Mouse (Mus musculus): ENCODE measurements around the gene Cacna2d4. TPM values are rescaled to one million over a fixed set of nuclear protein-coding genes. Genes with fewer than 3 reads are reported as not detected.

Cacna2d4 gene
- total RNA-seq, 2 experiments from 2014 or later, result 0.38 to 0.84 TPM

DNA sequence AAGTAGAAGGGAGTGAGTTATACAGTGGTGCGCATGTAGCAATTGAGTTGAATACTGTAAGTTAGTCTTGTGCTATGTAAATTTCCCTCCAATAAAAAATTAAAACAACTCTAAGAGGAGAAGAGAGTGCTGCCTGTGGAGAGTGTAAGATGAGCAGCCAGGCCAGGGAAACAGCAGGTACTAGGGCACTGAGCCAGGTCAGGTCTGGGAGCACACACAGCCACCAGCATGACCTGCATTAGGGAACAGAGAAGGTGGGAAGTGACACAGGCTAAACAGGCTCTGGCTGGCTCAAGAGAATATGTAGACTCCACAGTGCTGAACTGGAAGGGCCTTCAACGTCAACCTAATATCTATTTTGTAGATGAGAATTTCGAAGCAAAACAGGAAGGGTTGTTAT lies 65.0 kb downstream of the Cacna2d4 start:
- ATAC-seq (replicated peaks; ENCODE audit: low FRiP score, poor library complexity, severe bottlenecking), result no peak

DNA sequence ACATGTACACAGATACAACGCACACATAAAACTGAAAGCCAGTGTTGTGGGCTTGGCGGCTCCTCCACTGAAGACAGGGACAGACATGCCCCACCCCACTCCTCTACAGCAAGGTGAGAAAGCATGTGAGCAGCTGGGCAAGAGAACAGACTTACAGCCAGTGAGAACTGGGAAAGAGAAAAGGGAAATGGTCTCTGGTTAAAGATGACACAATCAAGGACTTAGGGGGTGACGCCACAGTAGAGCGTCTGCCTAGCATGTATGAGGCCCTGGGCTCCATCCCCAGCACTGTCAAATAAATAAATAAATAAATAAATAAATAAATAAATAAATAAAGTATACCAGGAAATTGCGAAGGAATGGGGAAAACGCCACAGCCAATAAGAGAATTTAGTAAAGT lies 67.0 kb downstream of the Cacna2d4 start:
- no peak for ATAC-seq (replicated peaks; ENCODE audit: low FRiP score, poor library complexity, severe bottlenecking)

DNA sequence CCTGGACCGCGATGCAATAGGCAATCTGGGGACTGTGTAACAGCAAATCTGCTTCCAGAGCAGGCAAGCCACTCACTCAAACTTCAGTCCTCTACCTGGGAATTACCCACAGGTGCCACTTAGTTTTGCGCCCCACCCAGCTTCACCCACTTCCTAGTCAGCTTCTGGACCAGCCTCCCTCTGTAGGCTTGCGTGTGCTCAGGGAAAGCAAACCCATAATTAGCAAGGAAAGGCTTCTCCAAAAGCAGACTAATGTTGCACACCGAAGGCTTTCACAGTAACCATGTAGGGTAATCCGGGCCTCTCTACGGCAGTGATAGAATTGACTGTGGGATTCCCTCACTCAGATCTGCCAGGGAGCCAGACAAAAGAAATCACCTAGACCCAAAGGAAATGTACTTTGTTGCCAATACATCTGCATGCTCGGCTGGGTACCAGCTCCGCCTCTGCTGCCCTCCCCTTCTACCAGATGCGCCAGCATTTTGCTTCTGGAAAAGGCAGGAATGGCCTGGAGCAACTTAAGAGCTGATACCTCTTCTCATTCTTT lies 71.6 kb downstream of the Cacna2d4 start:
- ATAC-seq (replicated peaks; ENCODE audit: low FRiP score, poor library complexity, severe bottlenecking), result no peak

DNA sequence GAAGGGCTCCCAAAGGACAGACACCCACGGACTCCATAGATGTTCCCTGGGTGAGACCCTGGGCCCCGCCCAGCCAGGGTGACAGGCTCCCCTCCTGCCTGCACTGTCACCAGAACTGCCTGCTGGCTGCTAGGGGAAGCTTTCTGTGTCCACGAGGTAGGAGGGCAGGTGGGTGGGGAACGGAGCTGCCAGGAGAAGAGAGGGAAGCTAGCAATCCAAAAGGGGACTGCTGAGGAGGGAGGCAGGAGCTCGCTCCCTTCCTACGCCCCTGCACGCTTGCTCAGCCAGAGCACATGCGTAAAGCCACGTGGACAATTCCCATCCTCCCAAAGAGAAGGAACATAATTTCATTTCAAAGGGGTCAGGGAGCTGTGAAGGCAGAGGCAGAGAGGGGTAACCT lies 73.8 kb downstream of the Cacna2d4 start:
- no peak for ATAC-seq (replicated peaks; ENCODE audit: low FRiP score, poor library complexity, severe bottlenecking)

DNA sequence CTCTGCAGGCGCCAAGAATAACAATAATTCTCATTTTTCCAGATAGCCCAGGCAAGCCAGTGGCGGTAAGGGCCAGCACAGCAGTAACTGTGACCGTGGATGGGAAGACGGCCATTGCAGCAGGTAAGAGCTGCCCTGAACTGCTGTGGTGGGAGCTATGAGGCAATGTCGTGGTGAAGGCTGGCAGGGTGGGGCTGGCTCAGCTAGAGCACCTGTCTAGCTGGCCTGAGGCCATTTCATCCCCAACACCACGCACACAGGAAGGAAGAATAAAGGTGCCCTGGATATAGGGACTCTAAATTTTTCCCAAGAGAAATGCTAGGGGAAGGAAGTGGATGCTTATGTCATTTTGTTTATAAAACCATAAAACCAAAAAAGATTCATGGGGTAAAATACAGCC lies 76.1 kb downstream of the Cacna2d4 start:
- no peak for ATAC-seq (replicated peaks; ENCODE audit: low FRiP score, poor library complexity, severe bottlenecking)

DNA sequence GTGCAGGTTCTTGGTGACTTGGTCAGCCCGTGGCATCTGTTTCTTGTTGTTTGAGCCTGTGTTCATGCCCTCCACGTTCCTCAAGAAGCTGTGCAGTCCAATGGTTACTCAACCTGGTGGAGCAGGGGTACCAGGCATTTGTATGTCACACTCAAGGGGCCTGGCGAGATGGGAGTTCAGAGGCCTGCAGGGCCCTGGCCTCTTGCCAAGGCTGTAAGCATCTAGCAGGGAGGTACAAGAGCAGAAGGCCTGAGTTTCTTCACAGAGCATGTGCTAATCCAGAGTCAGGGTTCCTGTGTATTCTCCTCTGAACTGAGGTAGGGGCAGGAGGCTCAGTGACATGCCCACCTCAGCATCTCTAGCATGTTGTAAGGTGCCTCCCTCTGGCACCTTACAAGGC lies 76.8 kb downstream of the Cacna2d4 start:
- no peak for ATAC-seq (replicated peaks; ENCODE audit: low FRiP score, poor library complexity, severe bottlenecking)

DNA sequence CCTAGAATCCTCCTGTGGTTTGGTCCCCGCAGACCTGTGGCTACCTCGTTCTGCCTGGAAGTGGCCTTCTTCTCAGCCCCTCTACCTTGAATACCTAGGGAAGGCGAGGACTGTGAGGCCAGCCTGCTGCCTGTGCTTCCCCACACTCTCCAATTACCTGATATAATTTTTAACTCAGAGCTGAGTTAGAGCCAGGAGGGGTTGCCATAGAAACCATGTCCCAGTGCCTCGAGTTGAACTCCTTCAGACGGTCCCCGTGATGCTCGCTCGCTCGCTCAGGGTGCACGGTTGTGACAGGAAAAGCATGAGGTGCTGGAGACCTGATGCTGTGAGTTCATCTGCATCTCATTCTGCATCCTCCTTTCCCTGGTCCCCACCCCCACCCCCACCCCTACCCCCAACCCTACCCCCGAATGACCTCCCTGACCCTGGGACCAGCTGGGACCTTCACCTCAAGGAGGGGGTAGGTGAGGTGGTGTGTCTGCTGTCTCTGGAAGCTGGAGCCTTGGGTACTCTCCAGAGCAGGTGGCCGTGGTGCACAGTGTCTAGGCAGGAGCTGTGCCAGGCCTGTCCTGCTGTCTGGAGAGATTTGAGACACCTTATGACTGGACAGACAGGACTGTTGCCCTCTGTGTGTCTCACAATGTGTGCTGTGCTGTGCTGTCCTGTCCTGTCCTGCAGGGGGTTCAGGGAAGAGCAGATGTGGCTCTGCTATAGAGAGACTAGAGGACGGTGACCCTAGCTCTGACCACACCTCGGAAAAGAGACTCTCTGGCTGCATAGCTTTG lies 77.5 kb downstream of the Cacna2d4 start:
- no peak for ATAC-seq (replicated peaks; ENCODE audit: low FRiP score, poor library complexity, severe bottlenecking)

DNA sequence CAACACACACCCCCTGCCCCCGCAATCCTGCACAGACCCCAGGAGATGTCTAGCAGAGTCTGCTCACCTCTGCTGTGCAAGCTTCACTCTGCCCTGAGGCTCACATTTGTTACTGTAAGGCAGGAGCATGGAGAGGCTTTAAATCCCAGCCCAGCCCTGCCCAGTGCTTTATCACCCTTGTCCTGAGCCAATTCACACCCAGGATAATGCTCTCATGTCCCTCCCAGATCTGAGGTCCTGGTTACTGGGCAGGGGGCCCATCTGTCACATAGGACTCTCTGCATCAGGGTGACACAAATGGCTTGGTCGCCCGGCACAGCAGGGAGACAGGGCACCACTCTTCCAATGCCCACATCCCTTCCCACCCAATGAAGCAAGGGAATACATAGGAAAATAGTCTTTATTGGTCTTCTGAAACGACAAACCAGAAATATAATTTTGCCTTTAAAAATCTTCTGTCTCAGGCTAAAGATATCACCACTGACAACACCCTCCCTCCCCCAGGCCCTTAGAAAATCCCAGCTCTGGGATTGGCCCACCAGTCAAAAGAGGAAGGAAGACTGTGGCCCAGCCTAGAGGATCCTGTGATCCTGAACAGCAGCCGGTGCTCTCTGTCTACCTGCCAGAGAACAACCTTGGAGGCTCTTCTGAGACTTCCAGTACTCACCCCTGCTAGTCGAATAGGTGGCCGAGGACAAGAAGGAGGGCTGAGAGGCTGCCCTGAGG lies 78.6 kb downstream of the Cacna2d4 start:
- no peak for ATAC-seq (replicated peaks; ENCODE audit: low FRiP score, poor library complexity, severe bottlenecking)

DNA sequence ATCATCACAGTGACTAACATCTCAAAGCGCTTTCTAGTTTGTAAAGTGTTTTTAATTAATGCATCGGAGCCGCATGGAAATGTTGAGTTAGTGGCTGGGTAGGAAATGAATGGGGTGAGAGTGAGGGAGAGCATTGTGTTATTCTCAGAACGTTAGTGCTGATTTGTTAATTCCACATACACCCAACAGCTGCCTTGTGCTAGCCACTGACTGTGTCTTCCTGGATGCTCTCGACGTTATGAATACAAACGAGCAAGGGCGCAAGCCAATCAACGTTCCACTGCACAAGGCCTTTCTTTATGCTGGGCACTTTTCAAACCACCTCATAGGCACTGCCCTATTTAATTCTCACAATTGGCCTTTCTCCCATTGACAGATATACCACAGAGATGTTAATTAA lies 82.4 kb downstream of the Cacna2d4 start:
- ATAC-seq (replicated peaks; ENCODE audit: low FRiP score, poor library complexity, severe bottlenecking), result no peak

DNA sequence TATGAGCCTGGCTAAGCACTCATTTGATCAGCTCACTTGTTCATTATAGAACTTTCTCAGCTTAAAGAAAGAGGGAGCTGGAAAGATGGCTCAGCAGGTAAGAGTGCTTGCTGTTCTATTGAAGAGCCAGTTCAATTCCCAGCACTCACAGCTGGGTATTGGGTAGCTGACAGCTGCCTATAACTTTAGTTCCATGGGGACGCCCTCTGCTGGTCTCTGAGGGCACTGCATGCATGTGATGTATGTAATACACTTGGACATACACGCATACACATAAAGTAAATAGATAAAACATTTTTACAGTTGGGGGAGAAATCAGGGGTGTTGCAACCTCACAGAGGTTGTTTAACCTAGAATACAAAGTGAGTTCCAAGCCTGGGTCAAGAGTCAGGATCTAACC lies 83.0 kb downstream of the Cacna2d4 start:
- ATAC-seq (replicated peaks; ENCODE audit: low FRiP score, poor library complexity, severe bottlenecking), result no peak

DNA sequence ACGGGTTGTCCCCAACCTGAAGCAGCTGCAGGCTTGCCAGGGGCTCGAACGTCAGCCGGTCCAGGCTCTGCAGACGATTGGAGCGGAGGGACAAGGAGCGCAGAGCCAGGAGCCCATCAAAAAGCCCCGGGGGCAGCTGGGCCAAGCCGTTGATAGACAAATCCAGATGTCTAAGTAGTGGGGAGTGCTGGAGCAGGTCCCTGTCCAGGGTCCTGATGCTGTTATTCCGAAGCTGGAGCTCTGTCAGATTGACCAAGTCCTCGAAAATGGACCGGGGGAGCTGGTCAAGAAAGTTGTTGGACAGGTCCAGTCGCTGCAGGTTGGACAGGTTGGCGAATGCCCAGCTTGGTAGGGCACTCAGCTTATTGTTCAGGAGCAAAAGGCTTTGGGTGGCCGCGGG lies 84.2 kb downstream of the Cacna2d4 start:
- ATAC-seq (replicated peaks; ENCODE audit: low FRiP score, poor library complexity, severe bottlenecking), result no peak

DNA sequence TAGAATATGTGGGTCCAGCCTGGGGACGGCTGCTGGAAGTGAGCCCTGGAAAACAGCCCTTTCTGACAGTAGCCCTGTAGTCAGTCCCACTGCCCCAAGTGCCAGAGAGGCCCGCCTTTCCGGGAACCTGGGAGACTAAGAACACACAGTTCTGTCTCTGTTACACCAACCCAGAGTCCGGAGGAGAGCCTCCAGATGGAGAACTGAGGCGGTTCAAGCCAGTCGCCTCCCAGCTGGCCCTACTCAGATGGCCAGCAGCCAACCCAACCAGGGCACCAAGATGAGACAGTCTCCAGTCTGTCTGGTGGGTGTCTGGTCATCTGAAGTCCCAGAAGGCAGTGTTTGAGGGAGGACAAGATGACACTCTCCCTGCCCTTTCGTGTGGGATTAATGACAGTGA lies 85.4 kb downstream of the Cacna2d4 start:
- ATAC-seq (replicated peaks; ENCODE audit: low FRiP score, poor library complexity, severe bottlenecking), result no peak

DNA sequence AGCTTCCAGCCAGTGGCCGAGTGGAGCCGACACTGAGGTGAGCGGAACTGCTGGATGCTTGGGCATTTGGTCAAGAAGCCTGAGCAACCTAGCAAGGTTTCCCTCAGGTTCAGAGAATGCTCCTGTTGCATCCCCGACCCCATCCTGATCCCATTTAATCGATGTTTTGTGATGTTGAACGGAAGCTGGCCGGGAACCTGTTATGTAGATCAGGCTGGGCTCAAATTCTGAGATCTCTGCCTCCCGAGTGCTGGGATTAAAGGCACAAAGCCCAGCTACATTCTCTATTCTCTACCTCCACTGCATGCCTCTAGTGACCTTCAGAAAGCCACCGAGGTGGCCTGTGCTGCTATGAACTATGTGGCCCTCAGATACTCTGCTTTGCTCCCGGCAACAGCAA lies 88.5 kb downstream of the Cacna2d4 start:
- ATAC-seq (replicated peaks; ENCODE audit: low FRiP score, poor library complexity, severe bottlenecking), result no peak

DNA sequence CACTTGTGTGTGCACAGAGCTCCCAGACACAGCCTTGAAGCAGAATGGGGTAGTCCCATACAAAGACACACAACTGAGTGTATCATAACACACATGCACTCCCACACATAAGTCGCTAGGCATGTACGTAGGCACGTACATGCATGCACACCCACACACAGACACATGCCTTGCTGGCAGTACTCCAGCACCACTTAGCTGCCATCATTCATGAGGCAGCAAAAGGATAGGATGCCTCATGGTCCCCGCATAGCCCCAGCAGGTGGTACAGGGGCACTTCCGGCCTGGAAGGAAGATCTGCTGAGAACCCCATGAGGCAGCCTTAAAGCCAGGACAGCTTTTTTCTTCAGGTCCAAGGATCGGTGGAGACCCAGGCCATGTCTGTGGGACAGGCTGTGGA lies 89.7 kb downstream of the Cacna2d4 start:
- no peak for ATAC-seq (replicated peaks; ENCODE audit: low FRiP score, poor library complexity, severe bottlenecking)

DNA sequence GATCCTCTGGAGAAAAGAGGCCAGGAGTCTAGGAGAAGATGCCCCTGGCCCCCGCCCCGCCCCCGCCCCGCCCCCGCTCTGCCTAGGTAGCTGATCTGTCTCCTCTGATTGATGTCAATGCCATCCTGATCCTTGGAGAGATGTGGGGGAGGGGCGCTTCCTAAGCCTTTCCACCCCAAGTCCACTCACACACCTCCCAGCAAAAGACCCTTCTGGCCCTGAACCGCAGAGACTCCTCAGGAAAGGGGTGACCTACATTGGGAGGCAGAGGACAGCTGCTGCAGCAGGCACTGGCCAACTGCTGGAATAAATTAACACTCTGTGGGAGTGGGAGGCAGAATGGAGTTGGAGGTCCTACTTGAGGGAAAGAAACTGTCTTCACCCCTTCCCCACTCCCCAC lies 90.2 kb downstream of the Cacna2d4 start:
- no peak for ATAC-seq (replicated peaks; ENCODE audit: low FRiP score, poor library complexity, severe bottlenecking)

DNA sequence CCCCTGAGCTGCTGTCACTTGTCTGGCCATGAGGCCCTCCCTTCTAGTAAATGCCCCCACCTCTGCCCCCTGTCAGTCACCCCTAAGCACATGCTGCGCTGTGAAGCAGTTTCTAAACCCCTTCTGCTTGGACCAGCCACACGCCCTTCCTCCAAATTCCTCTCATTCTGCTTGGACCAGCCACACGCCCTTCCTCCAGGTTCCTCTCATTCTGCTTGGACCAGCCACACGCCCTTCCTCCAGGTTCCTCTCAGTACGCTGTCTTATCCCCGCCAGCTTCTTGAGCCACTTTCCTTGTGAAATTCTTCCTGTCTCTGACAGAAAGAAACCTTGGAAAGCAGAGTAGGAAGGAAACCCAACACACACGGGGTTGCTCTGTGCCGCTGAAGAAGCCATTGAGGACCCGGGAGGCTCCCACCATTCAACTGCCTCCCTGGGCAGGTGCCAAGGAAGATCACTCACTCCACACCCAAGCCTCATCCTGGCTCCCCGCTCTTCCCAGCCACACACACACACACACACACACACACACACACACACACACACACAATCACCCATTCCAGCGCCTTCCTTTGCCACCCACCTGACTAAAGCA lies 92.3 kb downstream of the Cacna2d4 start:
- ATAC-seq (replicated peaks; ENCODE audit: low FRiP score, poor library complexity, severe bottlenecking), result no peak

DNA sequence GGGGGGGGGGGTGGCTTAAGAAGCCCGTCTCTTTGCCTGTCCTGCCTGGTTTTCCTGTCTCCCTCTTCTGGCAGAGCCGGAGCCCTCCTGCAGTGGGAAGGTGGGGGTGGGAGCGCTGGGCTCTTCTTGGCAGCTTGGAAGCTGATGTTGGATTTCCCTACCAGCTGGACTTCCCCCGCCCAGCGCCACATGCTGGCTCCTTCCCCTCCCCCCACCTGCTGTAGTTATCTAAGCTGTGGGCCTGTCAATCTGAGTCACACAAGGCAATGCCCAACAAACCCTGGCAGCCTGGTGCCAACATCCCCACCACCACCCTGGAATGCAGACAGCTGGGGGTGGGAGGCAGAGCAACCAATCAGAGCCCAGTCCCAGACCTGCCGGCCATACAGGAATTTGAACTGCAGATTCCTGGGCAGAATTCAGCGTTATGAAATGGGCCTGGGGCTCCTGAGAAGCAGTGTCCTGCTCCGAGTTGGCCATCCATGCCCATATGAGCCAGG lies 92.9 kb downstream of the Cacna2d4 start:
- no peak for ATAC-seq (replicated peaks; ENCODE audit: low FRiP score, poor library complexity, severe bottlenecking)

DNA sequence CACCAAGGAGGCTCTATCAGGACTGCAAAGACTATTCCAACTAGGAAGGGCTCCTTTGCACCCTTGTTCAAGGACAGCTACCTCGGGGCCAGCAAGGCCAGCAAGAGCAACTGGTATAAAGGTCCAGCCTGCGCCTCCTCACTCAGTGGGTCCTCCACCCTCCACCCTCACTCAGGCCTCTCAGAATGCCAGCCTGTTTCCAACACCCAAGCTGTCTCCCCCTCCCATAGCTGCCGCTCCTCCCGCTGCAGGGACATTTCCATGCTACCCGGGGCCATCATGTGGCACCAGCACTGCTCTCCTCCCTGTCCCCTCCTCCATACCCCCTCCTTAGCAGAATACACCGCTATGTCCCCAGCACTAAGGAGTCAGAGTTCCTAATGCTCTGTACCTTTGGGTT lies 93.6 kb downstream of the Cacna2d4 start:
- ATAC-seq (replicated peaks; ENCODE audit: low FRiP score, poor library complexity, severe bottlenecking), result no peak

DNA sequence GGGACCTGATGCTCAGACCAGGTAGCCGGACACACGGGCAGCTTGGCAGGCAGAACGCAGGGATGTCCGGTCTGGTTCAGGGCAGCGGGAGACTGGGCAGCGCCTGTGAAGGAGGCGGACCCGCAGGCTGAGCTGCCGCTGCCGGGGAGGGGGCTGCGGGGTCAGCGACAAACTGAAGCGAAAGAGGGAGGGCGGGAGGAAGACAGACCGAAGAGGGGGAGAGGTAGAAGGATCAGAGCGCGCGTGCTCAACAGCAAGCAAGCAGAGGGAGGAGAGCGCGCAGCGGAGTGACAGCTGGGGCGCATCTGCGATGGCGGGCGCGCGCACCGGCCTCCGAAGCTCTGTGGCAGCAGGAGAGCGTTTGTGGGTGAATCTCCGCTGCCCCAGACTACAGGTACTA lies 94.2 kb downstream of the Cacna2d4 start, which contains the start of gene Lrtm2:
Gene Lrtm2, minus strand, starts transcription at position 261 of the 400 bp plus-strand sequence.
- ATAC-seq (replicated peaks; ENCODE audit: low FRiP score, poor library complexity, severe bottlenecking), result no peak

DNA sequence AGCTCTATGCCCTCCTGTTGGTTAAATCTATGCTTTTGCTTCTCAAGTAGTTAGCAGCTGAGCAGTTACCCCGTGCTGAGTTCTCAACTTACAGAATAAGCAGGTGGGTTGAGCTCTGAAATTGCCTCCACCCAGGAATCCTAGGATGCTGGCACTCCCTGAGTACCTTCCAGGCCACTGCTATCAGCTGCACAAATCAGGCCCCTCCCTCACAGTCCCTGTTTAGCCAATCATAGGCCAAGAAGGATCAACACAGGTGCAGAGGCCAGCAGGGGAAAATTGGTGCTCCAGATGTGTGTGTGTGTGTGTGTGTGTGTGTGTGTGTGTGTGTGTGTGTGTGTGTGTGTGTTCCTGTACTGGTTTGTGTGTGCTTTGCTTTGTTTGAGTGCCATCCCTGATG lies 95.8 kb downstream of the Cacna2d4 start:
- ATAC-seq (replicated peaks; ENCODE audit: low FRiP score, poor library complexity, severe bottlenecking), result no peak

DNA sequence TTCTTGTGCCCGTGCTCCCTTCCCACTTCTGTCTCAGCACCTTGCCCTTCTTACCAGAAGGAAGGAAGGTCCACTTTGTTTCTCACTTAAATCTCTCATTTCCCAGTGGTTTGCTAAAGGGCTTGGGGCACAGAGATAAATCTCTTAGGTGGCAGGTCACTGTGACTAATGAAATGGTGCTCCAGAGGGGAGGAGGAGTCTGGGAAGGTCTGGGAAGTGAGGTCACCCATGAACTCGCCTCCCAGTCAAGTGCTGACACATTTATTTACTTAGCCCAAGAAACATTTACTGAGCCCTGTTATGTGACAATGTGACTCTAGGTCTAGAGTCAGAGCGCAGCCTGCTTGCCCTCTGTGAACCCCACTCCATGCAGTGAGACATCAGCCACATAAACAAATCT lies 96.9 kb downstream of the Cacna2d4 start:
- ATAC-seq (replicated peaks; ENCODE audit: low FRiP score, poor library complexity, severe bottlenecking), result no peak
